Mouse (Mus musculus) forebrain, embryonic 11.5 days (tissue): ENCODE data around the gene Kcnk10. TPM values are rescaled to one million over a fixed set of nuclear protein-coding genes. Genes with fewer than 3 reads are reported as not detected.
A peak's percentile ranks its signal among the peaks of the same experiment; 100 is the strongest.

ENCODE experiments used
- ATAC-seq: fragments of 200-750 bp; cut with Nextera tagmentation; replicated peaks from 2 replicates; pipeline ENCODE4 v1.8.0; 2017; ENCODE audit warnings: moderate TSS enrichment; ENCODE audit not compliant: low FRiP score
- DNase-seq: peaks from one replicate; pipeline ENCODE4 v3.0.0-alpha.2; 2017; ENCODE audit warnings: low spot score
- H3K27ac ChIP-seq: fragments of 300-500 bp; sonication (generic); 2 replicates; pipeline ENCODE4 v1.5.1; 2014; ENCODE audit warnings: low read depth, low read length
- H3K27me3 ChIP-seq: fragments of 300-500 bp; sonication (generic); 2 replicates; pipeline ENCODE4 v1.6.1; 2014; ENCODE audit warnings: mild to moderate bottlenecking, low read length, mixed read lengths; ENCODE audit not compliant: control insufficient read depth, insufficient read depth
- H3K36me3 ChIP-seq: fragments of 300-500 bp; sonication (generic); 2 replicates; pipeline ENCODE4 v1.6.1; 2014; ENCODE audit warnings: mild to moderate bottlenecking, low read length, moderate library complexity, mixed read lengths; ENCODE audit not compliant: control insufficient read depth, insufficient read depth
- H3K4me1 ChIP-seq: fragments of 300-500 bp; sonication (generic); replicated peaks from 2 replicates; pipeline ENCODE4 v1.6.1; 2014; ENCODE audit warnings: low read length, mixed read lengths; ENCODE audit not compliant: control insufficient read depth, insufficient read depth
- H3K4me2 ChIP-seq: fragments of 300-500 bp; sonication (generic); 2 replicates; pipeline ENCODE4 v1.6.1; 2014; ENCODE audit warnings: low read depth, mild to moderate bottlenecking, low read length, moderate library complexity, mixed read lengths; ENCODE audit not compliant: severe bottlenecking
- H3K4me3 ChIP-seq: fragments of 300-500 bp; sonication (generic); 2 replicates; pipeline ENCODE4 v1.5.1; 2014; ENCODE audit warnings: low read depth, low read length
- H3K9ac ChIP-seq: fragments of 300-500 bp; sonication (generic); 2 replicates; pipeline ENCODE4 v1.6.1; 2014; ENCODE audit warnings: low read length
- H3K9me3 ChIP-seq: fragments of 300-500 bp; sonication (generic); 2 replicates; pipeline ENCODE4 v1.6.1; 2016; ENCODE audit warnings: low read length, mixed read lengths; ENCODE audit not compliant: control insufficient read depth
- WGBS: fragments of 180-500 bp; shearing (Covaris S2); extraction: QIAGEN DNeasy Blood & Tissue Kit; methylation state at CpG from one replicate; pipeline ENCODE4 v1.1.7; 2014; 5-methylcytosine and 5-hydroxymethylcytosine counted together
- polyA plus RNA-seq: library from polyadenylated mRNA; unstranded; fragments of >200 nt; fragmentation: Nextera tagmentation; extraction: Ambion mirVana; gene quantifications from 2 replicates; pipeline ENCODE4 v1.2.1, GENCODE M21; 2014

Gene Kcnk10
- polyA plus RNA-seq, 1 experiment from 2014 or later, result 39.2 TPM

GRCm38 (mm10) chr12:98520568-98520931, 57.6 kb downstream of the Kcnk10 start:
- whole genome bisulfite sequencing, result 77% methylated on average over 4 of the region's 4 CpGs
- no peaks in the 10 kb centered on the region for H3K27me3 ChIP-seq
- H3K4me3 ChIP-seq, result no peak overlapping the region
- H3K27ac ChIP-seq, result no peak overlapping the region
- no peaks in the 10 kb centered on the region; the same call in 1 of the 2 replicates for H3K4me1 ChIP-seq
- DNase-seq (no peak), ATAC-seq (no peak)
- no peak overlapping the region for H3K4me2 ChIP-seq
- peaks cover 2% of the 10 kb centered on the region; the same call in 1 of the 2 replicates for H3K36me3 ChIP-seq
- H3K9me3 ChIP-seq, result no peaks in the 10 kb centered on the region
- no peak overlapping the region for H3K9ac ChIP-seq

DNA sequence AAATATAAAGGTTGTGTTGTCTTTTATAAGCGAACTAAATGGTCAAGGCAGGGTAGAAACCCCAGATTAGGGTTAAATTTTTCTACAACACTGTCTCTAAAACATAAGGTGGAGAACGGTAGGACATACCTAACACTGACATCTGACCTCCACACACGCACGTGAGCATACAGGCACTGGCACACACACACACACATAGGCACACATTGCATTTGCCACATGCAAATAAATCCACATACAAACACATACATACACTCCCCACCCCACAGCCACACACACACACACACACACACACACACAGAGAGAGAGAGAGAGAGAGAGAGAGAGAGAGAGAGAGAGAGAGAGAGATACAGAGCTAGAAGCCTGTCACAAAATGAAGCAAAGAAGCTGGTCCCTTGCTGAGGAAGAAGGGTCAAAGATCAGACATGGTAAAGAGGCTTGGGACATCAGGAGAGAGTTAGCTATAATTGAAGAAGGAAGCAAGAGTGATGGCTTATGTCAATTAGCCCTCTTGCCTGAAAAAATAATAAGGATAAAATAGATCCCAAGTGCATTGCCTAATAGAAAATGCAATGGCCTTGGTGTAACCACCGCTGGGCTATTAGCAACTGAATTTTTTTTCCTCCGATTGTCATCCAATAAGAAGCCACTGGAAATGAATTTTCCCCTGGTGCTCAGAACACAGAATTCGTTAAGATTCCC, 58.1 kb downstream of the Kcnk10 start:
- no peaks in the 10 kb centered on the region for H3K36me3 ChIP-seq
- DNase-seq (no peak), ATAC-seq (no peak)
- no peaks in the 10 kb centered on the region for H3K9me3 ChIP-seq
- no peak overlapping the region for H3K9ac ChIP-seq
- H3K4me2 ChIP-seq, result no peak overlapping the region
- no peaks in the 10 kb centered on the region; the same call in 1 of the 2 replicates for H3K4me1 ChIP-seq
- WGBS, result 76% methylated on average over 7 of the region's 7 CpGs
- H3K4me3 ChIP-seq, result no peak overlapping the region
- no peak overlapping the region for H3K27ac ChIP-seq
- H3K27me3 ChIP-seq, result no peaks in the 10 kb centered on the region

DNA sequence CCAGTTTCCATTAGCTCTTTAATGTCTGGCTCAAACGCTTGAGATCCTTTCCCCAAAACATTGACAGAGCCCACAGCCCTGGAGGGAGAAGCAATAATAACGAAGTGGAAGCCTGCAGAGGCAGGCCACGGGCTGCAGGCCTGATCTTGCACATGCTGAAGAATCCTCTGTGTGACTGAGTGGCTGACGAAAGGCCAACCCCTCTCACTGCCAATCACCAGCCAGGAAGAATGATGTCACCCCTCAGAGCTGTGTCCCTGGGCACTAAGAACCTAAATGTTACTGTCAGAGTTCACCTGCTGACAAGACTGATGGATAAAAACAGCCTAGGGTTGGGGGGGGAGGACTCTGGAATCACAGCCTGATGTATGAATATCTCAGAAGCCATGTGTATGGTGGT, 72.5 kb downstream of the Kcnk10 start:
- Histone ChIP-seq H3K9me3 (no peaks in the 10 kb centered on the region), H3K27me3 (no peaks in the 10 kb centered on the region), H3K36me3 (no peaks in the 10 kb centered on the region), H3K4me1 (no peaks in the 10 kb centered on the region), H3K9ac (no peak overlapping the region), H3K4me2 (no peak overlapping the region), H3K4me3 (no peak overlapping the region), H3K27ac (no peak overlapping the region)
- DNase-seq (no peak), ATAC-seq (no peak)
- 70% methylated on average over 4 of the region's 4 CpGs for WGBS

- WGBS, result 85% methylated on average over 11 of the region's 11 CpGs
- H3K4me3 ChIP-seq, result no peak overlapping the region
- no peak overlapping the region for H3K4me2 ChIP-seq
- ATAC-seq, result no peak
- no peaks in the 10 kb centered on the region for H3K9me3 ChIP-seq
- no peaks in the 10 kb centered on the region; the same call in 1 of the 2 replicates for H3K36me3 ChIP-seq
- H3K27ac ChIP-seq, result no peak overlapping the region
- no peak for DNase-seq
- H3K27me3 ChIP-seq, result no peaks in the 10 kb centered on the region
- no peaks in the 10 kb centered on the region for H3K4me1 ChIP-seq
- H3K9ac ChIP-seq, result no peak overlapping the region
Measured at GRCm38 (mm10) chr12:98501528-98502280, 76.4 kb downstream of the Kcnk10 start.

GRCm38 (mm10) chr12:98501045-98501444, 77.1 kb downstream of the Kcnk10 start:
- Histone ChIP-seq H3K4me1 (no peaks in the 10 kb centered on the region), H3K36me3 (no peaks in the 10 kb centered on the region; the same call in 1 of the 2 replicates), H3K4me2 (no peak overlapping the region), H3K27me3 (no peaks in the 10 kb centered on the region), H3K9ac (no peak overlapping the region), H3K9me3 (no peaks in the 10 kb centered on the region), H3K4me3 (no peak overlapping the region), H3K27ac (no peak overlapping the region)
- 95% methylated on average over 4 of the region's 4 CpGs for WGBS
- ATAC-seq (no peak), DNase-seq (no peak)

DNA sequence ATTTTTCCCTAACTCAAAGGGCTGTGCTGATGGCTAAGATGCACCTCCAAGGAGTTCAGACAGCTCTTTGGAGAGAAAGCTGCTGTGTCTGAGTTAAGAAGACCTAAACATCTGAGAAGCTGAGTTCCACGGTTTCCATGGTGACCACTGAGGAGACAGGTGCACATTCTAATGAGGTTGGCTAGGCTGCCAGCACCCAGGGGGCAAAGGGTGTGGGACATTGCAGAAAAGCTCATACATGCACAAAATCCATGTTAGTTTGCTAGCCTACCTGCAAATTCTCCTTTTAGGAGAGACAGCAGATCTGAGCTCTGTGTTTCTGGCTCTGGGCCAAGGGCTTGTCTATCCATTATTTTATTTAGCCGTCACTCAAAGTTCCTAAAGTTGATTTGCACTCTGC, 96.7 kb downstream of the Kcnk10 start:
- H3K27ac ChIP-seq, result 0 out of 2 replicates have a peak overlapping the region, but pooled peaks have one; percentile 34
- H3K36me3 ChIP-seq, result no peaks in the 10 kb centered on the region; the same call in 1 of the 2 replicates
- no peaks in the 10 kb centered on the region for H3K9me3 ChIP-seq
- no peak overlapping the region for H3K9ac ChIP-seq
- H3K27me3 ChIP-seq, result no peaks in the 10 kb centered on the region
- ATAC-seq, result peak; percentile 60; the same call in 1 of the 2 replicates
- no peak overlapping the region for H3K4me3 ChIP-seq
- DNase-seq, result no peak
- WGBS, result 82% methylated on average over 2 of the region's 2 CpGs
- peaks cover 14% of the 10 kb centered on the region; the same call in 1 of the 2 replicates for H3K4me1 ChIP-seq
- H3K4me2 ChIP-seq, result no peak overlapping the region

- H3K27ac ChIP-seq, result peak overlapping the region; percentile 34; the same call in 1 of the 2 replicates
- no peak overlapping the region for H3K4me2 ChIP-seq
- ATAC-seq (no peak), DNase-seq (no peak)
- no peak overlapping the region for H3K9ac ChIP-seq
- H3K4me3 ChIP-seq, result no peak overlapping the region
- no peaks in the 10 kb centered on the region; the same call in 1 of the 2 replicates for H3K36me3 ChIP-seq
- 66% methylated on average over 5 of the region's 5 CpGs for WGBS
- peaks cover 14% of the 10 kb centered on the region; the same call in 1 of the 2 replicates for H3K4me1 ChIP-seq
- H3K9me3 ChIP-seq, result no peaks in the 10 kb centered on the region
- H3K27me3 ChIP-seq, result no peaks in the 10 kb centered on the region
Measured at GRCm38 (mm10) chr12:98481048-98481447, 97.1 kb downstream of the Kcnk10 start.

DNA sequence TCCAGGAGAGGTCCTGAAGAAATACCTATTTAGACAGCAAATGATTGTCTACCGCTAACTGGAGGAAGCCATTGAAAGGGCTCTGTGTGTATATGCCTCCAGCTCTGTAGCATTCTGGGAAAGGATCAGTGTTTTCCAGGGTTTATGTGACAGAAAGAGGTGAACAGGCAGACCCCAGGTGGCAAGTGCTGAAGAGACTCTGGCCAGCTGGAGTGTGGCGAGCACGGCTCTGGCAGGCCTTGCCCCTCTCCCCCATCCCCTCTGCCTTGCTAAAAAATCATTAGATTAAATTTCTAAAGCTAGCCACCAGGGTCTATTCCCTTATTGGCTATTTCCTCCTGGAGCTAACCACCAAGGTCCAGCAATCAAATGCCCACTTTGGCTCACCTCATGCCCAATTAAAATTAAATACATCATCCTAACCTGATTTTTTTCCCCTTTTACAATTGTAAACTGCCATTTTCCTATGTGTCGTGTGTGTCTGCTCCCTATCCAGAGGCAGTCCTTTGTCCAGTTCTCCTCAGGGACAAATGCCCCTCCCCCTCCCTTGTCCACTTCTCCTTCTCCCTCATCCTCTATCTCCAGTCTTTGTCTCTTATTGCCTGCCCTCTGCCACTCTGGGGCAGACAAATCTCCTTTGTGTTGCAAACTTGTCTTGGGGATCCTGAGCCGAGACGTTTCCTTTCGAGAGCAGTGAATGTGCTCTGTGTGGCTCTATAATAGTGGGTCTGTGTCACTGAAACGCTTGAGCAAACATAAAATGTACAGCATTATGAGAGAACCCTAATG, 100.2 kb downstream of the Kcnk10 start:
- Histone ChIP-seq H3K4me1 (peaks cover 14% of the 10 kb centered on the region; the same call in 1 of the 2 replicates), H3K36me3 (no peaks in the 10 kb centered on the region; the same call in 1 of the 2 replicates), H3K9ac (no peak overlapping the region)

More for the DNA sequence above, 100.2 kb downstream of the Kcnk10 start:
- 24% methylated on average over 8 of the region's 8 CpGs for WGBS
- H3K27ac ChIP-seq, result peak overlapping the region; percentile 74
- H3K4me3 ChIP-seq, result no peak overlapping the region
- DNase-seq (no peak), ATAC-seq (peak; percentile 74)
- no peak overlapping the region for H3K4me2 ChIP-seq
- no peaks in the 10 kb centered on the region for H3K27me3 ChIP-seq
- H3K9me3 ChIP-seq, result no peaks in the 10 kb centered on the region
